Mouse (Mus musculus) limb, embryonic 13.5 days (tissue): ENCODE measurements at regions not wholly inside any gene's neighbourhood (a gene's known extent, or its start where the extent isn't known, plus 50 kb on each side); places are given as distances from the start of the nearest gene placed in this dataset.

Experiments
- ATAC-seq: fragments of 200-750 bp; cut with Nextera tagmentation; 2 replicates; pipeline ENCODE4 v1.8.0; 2017; ENCODE audit warnings: low read depth, moderate number of reproducible peaks, moderate TSS enrichment; ENCODE audit not compliant: low FRiP score
- H3K27ac ChIP-seq: fragments of 300-500 bp; sonication (generic); 2 replicates; pipeline ENCODE4 v1.5.1; 2015; ENCODE audit warnings: inconsistent platforms, mild to moderate bottlenecking, moderate library complexity
- H3K27me3 ChIP-seq: fragments of 300-500 bp; sonication (generic); 2 replicates; pipeline ENCODE4 v1.6.1; 2015; ENCODE audit warnings: mild to moderate bottlenecking, inconsistent platforms
- H3K36me3 ChIP-seq: fragments of 300-500 bp; sonication (generic); 2 replicates; pipeline ENCODE4 v1.6.1; 2015; ENCODE audit warnings: inconsistent platforms, mild to moderate bottlenecking, moderate library complexity
- H3K4me1 ChIP-seq: fragments of 300-500 bp; sonication (generic); 2 replicates; pipeline ENCODE4 v1.6.1; 2015; ENCODE audit warnings: inconsistent platforms
- H3K4me2 ChIP-seq: fragments of 300-500 bp; sonication (generic); replicated peaks from 2 replicates; pipeline ENCODE4 v1.6.1; 2015; ENCODE audit warnings: inconsistent platforms, mild to moderate bottlenecking, moderate library complexity
- H3K4me3 ChIP-seq: fragments of 300-500 bp; sonication (generic); 2 replicates; pipeline ENCODE4 v1.5.1; 2015; ENCODE audit warnings: moderate library complexity, mild to moderate bottlenecking, inconsistent platforms
- H3K9ac ChIP-seq: fragments of 300-500 bp; sonication (generic); 2 replicates; pipeline ENCODE4 v1.6.1; 2015; ENCODE audit warnings: mild to moderate bottlenecking, inconsistent platforms
- H3K9me3 ChIP-seq: fragments of 300-500 bp; sonication (generic); 2 replicates; pipeline ENCODE4 v1.6.1; 2016; ENCODE audit warnings: inconsistent platforms
- WGBS: fragments of 180-500 bp; shearing (Covaris S2); methylation state at CpG from one replicate; pipeline ENCODE4 v1.1.7; 2015; 5-methylcytosine and 5-hydroxymethylcytosine counted together

- ATAC-seq = no peak
- Histone ChIP-seq H3K9ac (no peak overlapping the region), H3K4me3 (no peak overlapping the region), H3K36me3 (no peaks in the 10 kb centered on the region), H3K27ac (no peak overlapping the region), H3K27me3 (no peaks in the 10 kb centered on the region), H3K9me3 (no peaks in the 10 kb centered on the region), H3K4me1 (peaks cover 11% of the 10 kb centered on the region), H3K4me2 (no peak overlapping the region)
- 66% methylated on average over 6 of the region's 6 CpGs for WGBS
These were observed 121.7 kb downstream of the Chic2 start for GRCm38 (mm10) chr5:74922881-74923280.

- H3K9ac ChIP-seq = no peak overlapping the region
- H3K9me3 ChIP-seq = peaks cover 3% of the 10 kb centered on the region; the same call in 1 of the 2 replicates
- H3K4me2 ChIP-seq = no peak overlapping the region
- no peak overlapping the region for H3K27ac ChIP-seq
- H3K27me3 ChIP-seq = no peaks in the 10 kb centered on the region
- H3K36me3 ChIP-seq = no peaks in the 10 kb centered on the region
- peaks cover 11% of the 10 kb centered on the region for H3K4me1 ChIP-seq
- ATAC-seq = no peak
- WGBS = 25% methylated on average over 2 of the region's 2 CpGs
- no peak overlapping the region for H3K4me3 ChIP-seq
These were observed 123.6 kb downstream of the Chic2 start for GRCm38 (mm10) chr5:74920939-74921338.

GRCm38 (mm10) chr5:74920490-74920889 is 124.1 kb downstream of the Chic2 start:
- no peak overlapping the region for H3K4me3 ChIP-seq
- peaks cover 11% of the 10 kb centered on the region for H3K4me1 ChIP-seq
- WGBS = 23% methylated on average over 5 of the region's 5 CpGs
- no peak for ATAC-seq
- H3K27me3 ChIP-seq = no peaks in the 10 kb centered on the region
- H3K9me3 ChIP-seq = peaks cover 3% of the 10 kb centered on the region; the same call in 1 of the 2 replicates
- no peak overlapping the region for H3K9ac ChIP-seq
- no peak overlapping the region for H3K27ac ChIP-seq
- H3K4me2 ChIP-seq = no peak overlapping the region
- H3K36me3 ChIP-seq = no peaks in the 10 kb centered on the region

- no peak overlapping the region for H3K4me2 ChIP-seq
- H3K4me1 ChIP-seq = no peaks in the 10 kb centered on the region
- no peak overlapping the region for H3K27ac ChIP-seq
- no peak for ATAC-seq
- no peak overlapping the region for H3K4me3 ChIP-seq
- 0 out of 2 replicates have a peak, but pooled peaks cover 2% of the 10 kb centered on the region for H3K9me3 ChIP-seq
- H3K27me3 ChIP-seq = no peaks in the 10 kb centered on the region
- H3K9ac ChIP-seq = no peak overlapping the region
- no peaks in the 10 kb centered on the region for H3K36me3 ChIP-seq
- 11% methylated on average over 7 of the region's 7 CpGs for WGBS
These were observed 139.0 kb downstream of the Chic2 start for GRCm38 (mm10) chr5:74905504-74906061.

- H3K9ac ChIP-seq = no peak overlapping the region
- WGBS = 37% methylated on average over 7 of the region's 7 CpGs
- H3K27me3 ChIP-seq = no peaks in the 10 kb centered on the region
- H3K4me2 ChIP-seq = no peak overlapping the region
- no peaks in the 10 kb centered on the region for H3K4me1 ChIP-seq
- 0 out of 2 replicates have a peak, but pooled peaks cover 2% of the 10 kb centered on the region for H3K9me3 ChIP-seq
- no peaks in the 10 kb centered on the region for H3K36me3 ChIP-seq
- no peak overlapping the region for H3K27ac ChIP-seq
- no peak for ATAC-seq
- H3K4me3 ChIP-seq = no peak overlapping the region
These were observed 139.6 kb downstream of the Chic2 start for GRCm38 (mm10) chr5:74904927-74905503.

- Histone ChIP-seq H3K36me3 (no peaks in the 10 kb centered on the region), H3K27me3 (no peaks in the 10 kb centered on the region), H3K27ac (no peak overlapping the region), H3K4me1 (no peaks in the 10 kb centered on the region), H3K9me3 (0 out of 2 replicates have a peak, but pooled peaks cover 2% of the 10 kb centered on the region), H3K4me2 (no peak overlapping the region), H3K4me3 (no peak overlapping the region), H3K9ac (no peak overlapping the region)
- WGBS = 77% methylated on average over 3 of the region's 3 CpGs
- ATAC-seq = no peak
These were observed 140.2 kb downstream of the Chic2 start for GRCm38 (mm10) chr5:74904327-74904726.

GRCm38 (mm10) chr5:74903711-74904110 is 140.9 kb downstream of the Chic2 start:
- Histone ChIP-seq H3K27me3 (no peaks in the 10 kb centered on the region), H3K4me2 (no peak overlapping the region), H3K9ac (no peak overlapping the region), H3K9me3 (0 out of 2 replicates have a peak, but pooled peaks cover 2% of the 10 kb centered on the region), H3K4me3 (no peak overlapping the region), H3K27ac (no peak overlapping the region), H3K36me3 (no peaks in the 10 kb centered on the region), H3K4me1 (no peaks in the 10 kb centered on the region)
- ATAC-seq = no peak
- WGBS = 92% methylated on average over 6 of the region's 6 CpGs

GRCm38 (mm10) chr5:74897133-74897532 is 147.4 kb downstream of the Chic2 start:
- Histone ChIP-seq H3K27me3 (no peaks in the 10 kb centered on the region), H3K9me3 (no peaks in the 10 kb centered on the region), H3K36me3 (no peaks in the 10 kb centered on the region), H3K9ac (no peak overlapping the region), H3K27ac (no peak overlapping the region; the same call in 1 of the 2 replicates), H3K4me3 (no peak overlapping the region), H3K4me1 (peaks cover 14% of the 10 kb centered on the region), H3K4me2 (no peak overlapping the region)
- WGBS = 73% methylated on average over 8 of the region's 8 CpGs
- ATAC-seq = peak; percentile 28; the same call in 1 of the 2 replicates

GRCm38 (mm10) chr5:74893276-74893675 is 151.3 kb downstream of the Chic2 start:
- no peak overlapping the region for H3K4me2 ChIP-seq
- H3K4me1 ChIP-seq = peaks cover 24% of the 10 kb centered on the region
- no peaks in the 10 kb centered on the region for H3K27me3 ChIP-seq
- no peaks in the 10 kb centered on the region for H3K36me3 ChIP-seq
- no peaks in the 10 kb centered on the region for H3K9me3 ChIP-seq
- WGBS = 63% methylated on average over 5 of the region's 5 CpGs
- H3K27ac ChIP-seq = no peak overlapping the region
- H3K4me3 ChIP-seq = no peak overlapping the region
- no peak for ATAC-seq
- no peak overlapping the region for H3K9ac ChIP-seq

GRCm38 (mm10) chr5:74891541-74891940 is 153.0 kb downstream of the Chic2 start:
- no peak for ATAC-seq
- Histone ChIP-seq H3K36me3 (no peaks in the 10 kb centered on the region), H3K4me3 (no peak overlapping the region), H3K27ac (no peak overlapping the region), H3K4me1 (peaks cover 16% of the 10 kb centered on the region; the same call in 1 of the 2 replicates), H3K4me2 (no peak overlapping the region), H3K9ac (no peak overlapping the region), H3K9me3 (no peaks in the 10 kb centered on the region), H3K27me3 (no peaks in the 10 kb centered on the region)
- 26% methylated on average over 3 of the region's 3 CpGs for WGBS

GRCm38 (mm10) chr5:74888934-74889333 is 155.6 kb downstream of the Chic2 start:
- H3K9ac ChIP-seq = no peak overlapping the region
- no peaks in the 10 kb centered on the region for H3K27me3 ChIP-seq
- H3K9me3 ChIP-seq = peaks cover 8% of the 10 kb centered on the region; the same call in 1 of the 2 replicates
- H3K4me1 ChIP-seq = peaks cover 16% of the 10 kb centered on the region; the same call in 1 of the 2 replicates
- H3K27ac ChIP-seq = no peak overlapping the region
- 26% methylated on average over 8 of the region's 8 CpGs for WGBS
- H3K4me3 ChIP-seq = no peak overlapping the region
- ATAC-seq = no peak
- no peak overlapping the region for H3K4me2 ChIP-seq
- H3K36me3 ChIP-seq = no peaks in the 10 kb centered on the region

- H3K9me3 ChIP-seq = peaks cover 8% of the 10 kb centered on the region; the same call in 1 of the 2 replicates
- H3K4me1 ChIP-seq = 0 out of 2 replicates have a peak, but pooled peaks cover 4% of the 10 kb centered on the region
- no peak overlapping the region for H3K27ac ChIP-seq
- H3K36me3 ChIP-seq = no peaks in the 10 kb centered on the region
- H3K27me3 ChIP-seq = no peaks in the 10 kb centered on the region
- H3K4me2 ChIP-seq = no peak overlapping the region
- H3K4me3 ChIP-seq = no peak overlapping the region
- no peak for ATAC-seq
- H3K9ac ChIP-seq = no peak overlapping the region
- WGBS = 83% methylated on average over 3 of the region's 3 CpGs
These were observed 158.6 kb downstream of the Chic2 start for GRCm38 (mm10) chr5:74885958-74886357.
